Mouse (Mus musculus) midbrain, embryonic 16.5 days (tissue): ENCODE results near the gene Aqp11. TPM values are rescaled to one million over a fixed set of nuclear protein-coding genes. Genes with fewer than 3 reads are reported as not detected.

Experiments
- ATAC-seq: fragments of 200-750 bp; cut with Nextera tagmentation; 2 replicates; pipeline ENCODE4 v1.8.0; 2017; ENCODE audit warnings: moderate TSS enrichment
- H3K27ac ChIP-seq: fragments of 300-500 bp; sonication (generic); 2 replicates; pipeline ENCODE4 v1.5.1; 2014; ENCODE audit warnings: mild to moderate bottlenecking, low read length, mixed read lengths
- H3K27me3 ChIP-seq: fragments of 300-500 bp; sonication (generic); 2 replicates; pipeline ENCODE4 v1.6.1; 2014; ENCODE audit warnings: low read depth, low read length, mixed read lengths; ENCODE audit not compliant: control insufficient read depth, insufficient read depth
- H3K36me3 ChIP-seq: fragments of 300-500 bp; sonication (generic); 2 replicates; pipeline ENCODE4 v1.6.1; 2014; ENCODE audit warnings: mild to moderate bottlenecking, low read length, moderate library complexity, mixed read lengths; ENCODE audit not compliant: control insufficient read depth, insufficient read depth
- H3K4me1 ChIP-seq: fragments of 300-500 bp; sonication (generic); 2 replicates; pipeline ENCODE4 v1.6.1; 2014; ENCODE audit warnings: mild to moderate bottlenecking, low read length, mixed read lengths; ENCODE audit not compliant: control insufficient read depth, insufficient read depth
- H3K4me2 ChIP-seq: fragments of 300-500 bp; sonication (generic); 2 replicates; pipeline ENCODE4 v1.6.1; 2014; ENCODE audit warnings: mild to moderate bottlenecking, low read length, mixed read lengths
- H3K4me3 ChIP-seq: fragments of 300-500 bp; sonication (generic); 2 replicates; pipeline ENCODE4 v1.5.1; 2014; ENCODE audit warnings: low read depth, mild to moderate bottlenecking, low read length, moderate library complexity, mixed read lengths
- H3K9ac ChIP-seq: fragments of 300-500 bp; sonication (generic); 2 replicates; pipeline ENCODE4 v1.6.1; 2014; ENCODE audit warnings: low read depth, low read length, mixed read lengths
- H3K9me3 ChIP-seq: fragments of 300-500 bp; sonication (generic); replicated peaks from 2 replicates; pipeline ENCODE4 v1.6.1; 2014; ENCODE audit warnings: mild to moderate bottlenecking, low read length, mixed read lengths; ENCODE audit not compliant: control insufficient read depth, poor library complexity, severe bottlenecking
- WGBS: fragments of 180-500 bp; shearing (Covaris S2); extraction: QIAGEN DNeasy Blood & Tissue Kit; methylation state at CpG from one replicate; pipeline ENCODE4 v1.1.7; 2014; 5-methylcytosine and 5-hydroxymethylcytosine counted together
- polyA plus RNA-seq: library from polyadenylated mRNA; unstranded; fragments of >200 nt; fragmentation: Nextera tagmentation; extraction: Ambion mirVana; gene quantifications from 2 replicates; pipeline ENCODE4 v1.2.1, GENCODE M21; 2015

Aqp11 gene
- polyA plus RNA-seq, 1 experiment from 2014 or later, result 18.5 TPM

- H3K36me3 ChIP-seq, result peaks cover 12% of the 10 kb centered on the region
- WGBS, result 90% methylated on average over 7 of the region's 7 CpGs
- H3K27ac ChIP-seq, result no peak overlapping the region
Measured at GRCm38 (mm10) chr7:97722278-97722918, 15.7 kb downstream of the Aqp11 start.

GRCm38 (mm10) chr7:97720109-97720508 lies 18.0 kb downstream of the Aqp11 start:
- no peaks in the 10 kb centered on the region for H3K9me3 ChIP-seq
- no peaks in the 10 kb centered on the region for H3K4me1 ChIP-seq
- no peaks in the 10 kb centered on the region for H3K27me3 ChIP-seq
- H3K4me2 ChIP-seq, result no peak overlapping the region
- 86% methylated on average over 5 of the region's 5 CpGs for WGBS
- no peak overlapping the region for H3K27ac ChIP-seq
- no peak overlapping the region for H3K9ac ChIP-seq
- peaks cover 15% of the 10 kb centered on the region for H3K36me3 ChIP-seq
- ATAC-seq, result no peak
- no peak overlapping the region for H3K4me3 ChIP-seq

More at GRCm38 (mm10) chr7:97722278-97722918, 15.7 kb downstream of the Aqp11 start:
- H3K9me3 ChIP-seq, result no peaks in the 10 kb centered on the region
- H3K4me2 ChIP-seq, result no peak overlapping the region
- no peak overlapping the region for H3K9ac ChIP-seq
- H3K27me3 ChIP-seq, result no peaks in the 10 kb centered on the region
- no peak overlapping the region for H3K4me3 ChIP-seq
- no peaks in the 10 kb centered on the region for H3K4me1 ChIP-seq
- no peak for ATAC-seq

- no peak overlapping the region for H3K9ac ChIP-seq
- WGBS, result 65% methylated on average over 5 of the region's 5 CpGs
- no peaks in the 10 kb centered on the region for H3K27me3 ChIP-seq
- H3K4me2 ChIP-seq, result no peak overlapping the region
- peaks cover 24% of the 10 kb centered on the region for H3K36me3 ChIP-seq
- no peaks in the 10 kb centered on the region for H3K9me3 ChIP-seq
- no peak overlapping the region for H3K27ac ChIP-seq
- no peak for ATAC-seq
- no peaks in the 10 kb centered on the region for H3K4me1 ChIP-seq
- H3K4me3 ChIP-seq, result no peak overlapping the region
Measured at GRCm38 (mm10) chr7:97719078-97719477, 19.0 kb downstream of the Aqp11 start.

GRCm38 (mm10) chr7:97717326-97717725 lies 20.8 kb downstream of the Aqp11 start:
- Histone ChIP-seq H3K36me3 (peaks cover 27% of the 10 kb centered on the region), H3K27me3 (no peaks in the 10 kb centered on the region), H3K4me2 (no peak overlapping the region), H3K4me3 (no peak overlapping the region), H3K9me3 (no peaks in the 10 kb centered on the region), H3K9ac (no peak overlapping the region), H3K27ac (no peak overlapping the region), H3K4me1 (no peaks in the 10 kb centered on the region)
- 100% methylated on average over 1 of the region's 1 CpGs for WGBS
- no peak for ATAC-seq

- Histone ChIP-seq H3K4me3 (no peak overlapping the region), H3K9me3 (no peaks in the 10 kb centered on the region), H3K9ac (no peak overlapping the region), H3K27ac (no peak overlapping the region), H3K36me3 (peaks cover 28% of the 10 kb centered on the region), H3K4me2 (no peak overlapping the region), H3K27me3 (no peaks in the 10 kb centered on the region), H3K4me1 (no peaks in the 10 kb centered on the region)
- WGBS, result 94% methylated on average over 5 of the region's 5 CpGs
- no peak for ATAC-seq
Measured at GRCm38 (mm10) chr7:97714651-97715050, 23.4 kb downstream of the Aqp11 start.

GRCm38 (mm10) chr7:97709204-97709603 lies 28.9 kb downstream of the Aqp11 start:
- Histone ChIP-seq H3K27me3 (no peaks in the 10 kb centered on the region), H3K36me3 (peaks cover 7% of the 10 kb centered on the region), H3K27ac (no peak overlapping the region), H3K9me3 (no peaks in the 10 kb centered on the region), H3K9ac (no peak overlapping the region), H3K4me1 (no peaks in the 10 kb centered on the region), H3K4me3 (no peak overlapping the region), H3K4me2 (no peak overlapping the region)
- WGBS, result 93% methylated on average over 3 of the region's 3 CpGs
- ATAC-seq, result no peak

GRCm38 (mm10) chr7:97707809-97708208 lies 30.3 kb downstream of the Aqp11 start:
- WGBS, result 89% methylated on average over 5 of the region's 5 CpGs
- H3K27ac ChIP-seq, result no peak overlapping the region
- H3K27me3 ChIP-seq, result no peaks in the 10 kb centered on the region
- H3K4me1 ChIP-seq, result no peaks in the 10 kb centered on the region
- H3K4me3 ChIP-seq, result no peak overlapping the region
- H3K9me3 ChIP-seq, result no peaks in the 10 kb centered on the region
- no peak overlapping the region for H3K9ac ChIP-seq
- no peak for ATAC-seq
- peaks cover 3% of the 10 kb centered on the region; the same call in 1 of the 2 replicates for H3K36me3 ChIP-seq
- H3K4me2 ChIP-seq, result no peak overlapping the region

- Histone ChIP-seq H3K36me3 (peaks cover 3% of the 10 kb centered on the region; the same call in 1 of the 2 replicates), H3K27ac (no peak overlapping the region), H3K4me1 (no peaks in the 10 kb centered on the region), H3K27me3 (no peaks in the 10 kb centered on the region), H3K9ac (no peak overlapping the region), H3K9me3 (no peaks in the 10 kb centered on the region), H3K4me2 (no peak overlapping the region), H3K4me3 (no peak overlapping the region)
- WGBS, result 87% methylated on average over 4 of the region's 4 CpGs
- no peak for ATAC-seq
Measured at GRCm38 (mm10) chr7:97707123-97707522, 31.0 kb downstream of the Aqp11 start.

GRCm38 (mm10) chr7:97701106-97701505 lies 37.0 kb downstream of the Aqp11 start:
- Histone ChIP-seq H3K27me3 (no peaks in the 10 kb centered on the region), H3K4me3 (no peak overlapping the region), H3K4me2 (no peak overlapping the region), H3K9me3 (no peaks in the 10 kb centered on the region), H3K36me3 (no peaks in the 10 kb centered on the region; the same call in 1 of the 2 replicates), H3K4me1 (peaks cover 9% of the 10 kb centered on the region), H3K9ac (no peak overlapping the region), H3K27ac (no peak overlapping the region)
- WGBS, result 89% methylated on average over 6 of the region's 6 CpGs
- ATAC-seq, result no peak
